Mouse (Mus musculus) G1E-ER4 (cell line): Measurements from ENCODE around the gene Cdkn2aip. TPM values are rescaled to one million over a fixed set of nuclear protein-coding genes. Genes with fewer than 3 reads are reported as not detected.

ENCODE experiments used
- GATA1 ChIP-seq: IDR thresholded peaks from one replicate; pipeline ENCODE4 v1.8.0; 2012; ENCODE audit warnings: low read length, inconsistent platforms
- polyA plus RNA-seq: library from polyadenylated mRNA; stranded (reverse); fragments of >175 nt; gene quantifications from 2 replicates; pipeline ENCODE4 v1.2.3, GENCODE M21; 2012

Cdkn2aip gene
- polyA plus RNA-seq, result 8.4 and 10.2 TPM in 2 replicates

GRCm38 (mm10) chr8:47713761-47714745 lies at the start of gene Cdkn2aip:
Gene Cdkn2aip (minus strand): TSS chr8:47713932.
- TF ChIP-seq GATA1, result no peak

- no peak for TF ChIP-seq GATA1
Measured at GRCm38 (mm10) chr8:47763194-47763593, 49.5 kb upstream of the Cdkn2aip start.

DNA sequence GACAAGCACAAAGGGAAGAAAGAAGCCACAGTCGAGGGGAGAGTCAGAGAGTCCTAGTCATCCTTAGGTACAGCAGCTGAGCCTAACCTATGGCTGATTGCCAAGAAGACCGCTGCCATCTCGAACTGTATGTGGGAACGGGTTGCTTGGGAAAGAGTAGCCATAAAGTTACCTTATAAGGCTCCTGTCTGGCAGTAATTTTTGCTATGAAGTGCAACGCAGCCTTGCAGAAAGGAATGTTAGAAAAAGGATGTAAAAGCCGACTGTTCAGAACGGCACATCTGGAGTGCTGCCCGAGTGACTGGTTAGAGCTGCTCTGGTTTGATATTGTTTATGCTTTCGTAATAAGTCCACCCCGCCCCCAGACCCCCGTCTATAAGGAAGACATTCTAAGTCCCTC lies 47.0 kb upstream of the Cdkn2aip start:
- no peak for TF ChIP-seq GATA1

GRCm38 (mm10) chr8:47760186-47760585 lies 46.5 kb upstream of the Cdkn2aip start:
- no peak for TF ChIP-seq GATA1

DNA sequence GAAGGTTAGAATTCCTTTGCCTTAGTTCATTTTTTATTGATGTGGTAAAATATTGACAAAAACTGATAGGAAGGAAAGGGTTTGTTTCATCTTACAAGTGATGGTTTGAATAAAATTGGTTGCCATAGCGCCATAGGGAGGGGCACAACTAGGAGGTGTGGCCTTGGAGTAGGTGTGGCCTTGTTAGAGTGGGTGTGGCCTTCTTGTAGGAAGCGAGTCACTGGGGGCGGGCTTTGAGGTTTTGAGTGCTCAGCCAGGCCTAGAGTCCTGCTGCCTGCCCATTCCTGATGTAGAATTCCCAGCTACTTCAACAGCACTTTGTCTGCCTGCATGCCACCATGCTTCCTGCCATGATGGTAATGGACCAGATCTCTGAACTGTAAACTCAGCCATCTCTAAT lies 39.4 kb upstream of the Cdkn2aip start:
- no peak for TF ChIP-seq GATA1

DNA sequence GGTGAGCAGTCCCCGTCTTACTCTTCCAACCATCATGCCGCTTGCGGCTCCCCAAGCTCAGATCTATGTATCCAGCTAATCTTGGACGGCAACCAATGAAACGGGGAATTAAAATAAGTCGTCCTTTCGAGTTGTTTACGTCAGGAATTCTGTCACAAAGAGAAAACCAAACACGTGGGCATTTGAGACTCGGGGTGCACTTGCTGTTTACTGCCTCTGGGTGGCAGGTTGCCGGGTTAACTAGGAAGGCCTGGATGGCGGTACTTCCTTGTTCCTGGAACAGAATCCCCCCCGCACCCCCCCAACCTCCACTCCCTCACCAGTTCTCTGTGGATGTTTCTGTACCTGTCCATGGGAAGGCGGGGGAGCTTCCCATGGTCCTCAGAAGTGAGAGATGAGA lies 36.4 kb upstream of the Cdkn2aip start:
- TF ChIP-seq GATA1, result no peak

DNA sequence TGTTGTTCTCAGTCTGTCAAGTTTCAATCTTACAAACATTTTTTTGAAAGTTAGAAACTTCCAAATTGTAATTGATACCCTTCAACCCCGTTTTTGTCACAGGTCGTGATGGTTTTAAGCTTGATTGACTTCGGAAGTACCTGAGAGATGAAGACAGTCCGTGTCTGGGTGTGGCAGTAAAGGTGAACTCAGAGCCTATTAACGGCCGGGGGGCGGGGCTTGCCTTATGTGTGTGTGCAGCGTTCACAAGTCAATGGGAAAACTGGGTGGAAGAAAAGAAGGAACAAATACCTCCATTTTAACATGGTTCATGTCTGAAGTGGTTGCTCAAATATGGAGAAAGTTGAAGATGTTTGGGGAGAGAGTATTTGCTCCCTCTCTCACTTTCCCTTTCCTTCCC lies 35.8 kb upstream of the Cdkn2aip start:
- no peak for TF ChIP-seq GATA1

- TF ChIP-seq GATA1, result no peak
Measured at GRCm38 (mm10) chr8:47746304-47746703, 32.6 kb upstream of the Cdkn2aip start.

GRCm38 (mm10) chr8:47745848-47746247 lies 32.1 kb upstream of the Cdkn2aip start:
- TF ChIP-seq GATA1, result no peak

DNA sequence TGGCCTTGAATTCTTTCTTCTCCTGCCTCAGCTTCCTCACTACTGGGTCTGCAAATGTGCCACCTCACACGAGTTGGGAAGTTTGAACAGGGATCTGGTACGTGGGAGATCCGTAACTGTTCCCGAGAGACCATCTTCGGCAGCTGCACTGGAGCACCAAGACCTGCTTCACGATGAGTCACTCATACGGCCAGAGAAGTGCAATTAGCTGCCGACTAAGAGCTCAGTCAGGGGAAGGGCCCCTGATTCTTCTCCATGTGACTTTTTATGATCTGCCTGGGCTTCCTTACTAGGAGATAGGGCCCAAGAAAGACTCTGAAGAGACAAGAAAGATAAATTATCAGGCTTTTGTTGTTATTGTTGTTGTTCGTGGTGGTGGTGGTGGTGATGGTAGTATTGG lies 31.1 kb upstream of the Cdkn2aip start:
- TF ChIP-seq GATA1, result no peak

GRCm38 (mm10) chr8:47743419-47743818 lies 29.7 kb upstream of the Cdkn2aip start:
- TF ChIP-seq GATA1, result no peak

DNA sequence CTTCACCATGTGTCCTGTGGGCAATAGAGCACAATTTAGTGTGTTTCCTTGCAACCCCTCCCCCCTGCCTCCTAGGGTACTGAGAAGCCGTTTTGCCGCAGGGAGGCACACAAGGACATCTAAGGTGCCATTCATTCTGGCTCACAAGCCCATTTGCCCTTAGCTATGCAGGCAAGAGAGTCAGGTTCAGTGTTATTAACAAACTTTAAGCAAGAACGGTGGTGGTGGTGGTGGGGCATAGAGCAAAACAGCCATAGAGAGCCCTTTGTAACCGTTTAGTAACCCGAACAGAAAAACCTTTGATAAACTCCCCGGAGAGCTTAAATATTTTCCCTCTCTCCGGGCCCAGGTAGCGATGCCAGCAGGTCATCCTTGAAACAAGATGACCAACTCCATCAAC lies 29.3 kb upstream of the Cdkn2aip start:
- TF ChIP-seq GATA1, result no peak

DNA sequence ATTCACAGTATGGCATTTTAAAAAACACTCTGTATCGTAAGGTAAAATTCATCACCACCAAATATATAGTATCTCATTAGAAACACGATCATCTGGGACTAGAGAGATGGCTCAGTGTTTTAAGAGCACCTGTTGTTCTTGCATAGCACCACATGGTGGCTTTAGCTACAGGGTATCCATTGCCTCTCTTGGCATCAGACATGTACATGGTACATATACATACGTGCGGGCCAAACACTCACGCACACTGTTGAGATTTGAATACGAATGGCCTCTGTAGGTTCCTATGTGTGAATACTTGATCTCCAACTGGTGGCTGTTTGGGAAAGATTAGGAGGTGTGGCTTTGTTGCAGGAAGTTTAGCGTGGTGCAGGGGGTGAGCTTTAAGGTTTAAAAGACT lies 28.6 kb upstream of the Cdkn2aip start:
- no peak for TF ChIP-seq GATA1

- TF ChIP-seq GATA1, result no peak
Measured at GRCm38 (mm10) chr8:47737120-47737519, 23.4 kb upstream of the Cdkn2aip start.

- no peak for TF ChIP-seq GATA1
Measured at GRCm38 (mm10) chr8:47729324-47729723, 15.6 kb upstream of the Cdkn2aip start.

GRCm38 (mm10) chr8:47726945-47727344 lies 13.2 kb upstream of the Cdkn2aip start:
- TF ChIP-seq GATA1, result no peak

DNA sequence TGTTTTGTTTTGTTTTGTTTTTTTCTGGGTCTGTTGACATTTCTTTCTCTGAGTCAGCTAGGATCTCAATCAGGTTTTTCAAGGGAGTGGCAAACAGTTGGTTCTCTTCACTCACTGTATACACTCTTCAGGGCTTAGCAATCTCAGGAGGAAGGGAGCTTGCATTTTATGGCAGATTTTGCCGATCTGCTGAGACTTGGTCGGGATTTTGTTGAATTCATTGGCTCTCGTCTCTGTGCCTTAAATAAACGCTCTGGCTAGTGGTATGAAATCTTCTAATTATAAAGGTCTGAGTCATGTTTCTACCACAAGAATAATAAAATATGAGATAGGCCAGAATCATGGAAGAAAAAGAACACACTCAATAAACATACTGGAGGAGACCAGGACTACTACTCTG lies 7.9 kb upstream of the Cdkn2aip start:
- TF ChIP-seq GATA1, result no peak
